Mouse (Mus musculus): ENCODE results near the gene Cacng4. TPM values are rescaled to one million over a fixed set of nuclear protein-coding genes. Genes with fewer than 3 reads are reported as not detected.

The Cacng4 gene
- total RNA-seq, 2 experiments from 2014 or later, result not detected

DNA sequence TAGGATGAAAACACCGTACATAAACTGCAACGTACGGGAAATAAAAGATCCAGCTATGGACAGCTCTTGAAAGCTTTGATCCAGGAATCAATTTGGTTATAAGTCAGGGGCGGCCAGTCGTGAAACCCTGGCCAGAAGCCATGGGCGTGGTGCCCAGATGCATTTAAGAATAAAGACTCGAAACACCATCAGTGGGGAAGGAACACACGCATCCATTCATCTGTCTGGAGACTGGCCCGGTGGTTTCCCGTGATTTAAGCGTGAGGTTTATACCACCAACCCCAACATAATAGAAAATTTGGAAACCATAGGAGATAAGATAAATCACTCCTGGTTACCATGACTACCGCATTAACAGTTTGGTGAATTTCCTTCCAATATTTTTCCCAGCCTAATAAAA is 16.9 kb downstream of the Cacng4 start:
- no peak for ATAC-seq (ENCODE audit: poor library complexity, severe bottlenecking)

DNA sequence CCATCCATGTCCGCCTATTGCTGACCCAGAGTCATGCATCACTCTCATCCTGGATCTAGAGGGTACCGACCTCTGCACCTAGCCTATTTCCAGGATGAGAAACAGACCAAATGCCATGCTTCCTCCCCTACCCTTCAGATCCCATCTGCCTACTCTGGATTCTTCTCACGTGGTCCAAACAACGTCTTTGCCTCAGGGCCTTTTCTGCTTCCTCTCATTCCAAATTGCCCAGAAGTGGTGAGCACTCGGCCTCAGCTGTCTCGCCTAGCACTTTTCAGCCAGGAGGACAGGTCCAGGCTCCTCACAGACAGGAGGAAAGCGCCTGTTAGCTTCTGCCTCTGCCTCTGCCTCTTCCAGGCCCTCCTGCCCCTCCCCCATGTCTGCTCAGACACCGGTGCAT is 21.0 kb downstream of the Cacng4 start:
- no peak for ATAC-seq (ENCODE audit: poor library complexity, severe bottlenecking)

DNA sequence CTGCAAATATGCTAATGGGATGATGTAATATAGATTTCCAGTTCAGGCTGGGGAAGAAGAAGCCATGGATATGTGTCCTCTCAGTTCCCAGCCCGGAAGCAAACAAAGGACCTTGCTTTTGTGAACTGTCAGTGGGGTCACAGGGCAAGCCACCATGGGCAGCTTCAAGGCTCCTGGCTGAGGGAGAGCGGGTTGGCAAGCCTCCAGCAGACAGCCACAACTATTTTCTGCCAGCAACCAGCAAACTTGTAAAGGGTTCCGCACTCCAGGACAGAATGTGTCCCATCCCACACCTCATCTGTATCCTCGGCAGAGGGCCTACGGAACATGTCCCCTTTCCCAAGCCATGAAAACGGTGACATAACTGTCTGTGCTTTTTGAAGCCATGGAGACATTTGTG is 22.4 kb downstream of the Cacng4 start:
- ATAC-seq (ENCODE audit: poor library complexity, severe bottlenecking), result no peak

DNA sequence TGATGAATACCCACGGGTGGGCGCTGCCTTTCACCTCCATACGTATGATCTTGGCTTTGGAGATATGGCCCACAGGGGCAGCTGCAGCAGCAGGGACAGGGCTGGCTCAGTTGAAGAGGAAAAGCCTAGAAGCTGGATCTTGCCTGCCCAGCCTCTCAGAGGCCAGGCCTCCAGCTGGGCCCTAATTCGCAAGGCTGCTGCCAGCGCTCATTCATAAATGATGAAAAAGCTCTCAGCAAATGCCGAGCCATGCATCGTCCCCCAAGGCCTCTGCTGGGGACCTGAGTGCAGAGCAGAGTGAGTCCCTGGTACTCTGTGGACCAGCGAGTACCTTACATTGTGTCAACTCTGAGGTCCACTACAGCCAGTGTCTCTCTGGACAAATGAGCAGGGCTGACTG is 26.0 kb downstream of the Cacng4 start:
- no peak for ATAC-seq (ENCODE audit: poor library complexity, severe bottlenecking)

DNA sequence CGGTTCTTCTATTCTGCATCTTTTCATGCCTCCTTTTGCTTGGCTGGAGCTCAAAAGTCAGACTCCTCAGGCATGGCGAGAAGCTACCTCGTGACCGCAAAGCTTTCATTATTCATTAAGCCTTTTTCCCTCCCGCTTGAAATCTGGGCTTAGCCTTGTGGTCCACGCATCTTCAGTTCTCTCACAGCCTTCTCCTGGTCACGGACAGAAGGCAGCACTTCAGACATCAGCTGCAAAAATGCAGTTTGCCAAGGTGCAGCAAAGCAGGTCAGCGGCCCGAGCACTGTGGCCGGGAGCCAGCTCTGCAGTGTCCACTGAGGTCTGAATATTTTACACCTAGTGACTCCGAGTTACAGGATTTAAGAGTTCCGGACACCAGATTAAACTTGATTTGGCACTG is 27.4 kb downstream of the Cacng4 start:
- ATAC-seq (ENCODE audit: poor library complexity, severe bottlenecking), result no peak

DNA sequence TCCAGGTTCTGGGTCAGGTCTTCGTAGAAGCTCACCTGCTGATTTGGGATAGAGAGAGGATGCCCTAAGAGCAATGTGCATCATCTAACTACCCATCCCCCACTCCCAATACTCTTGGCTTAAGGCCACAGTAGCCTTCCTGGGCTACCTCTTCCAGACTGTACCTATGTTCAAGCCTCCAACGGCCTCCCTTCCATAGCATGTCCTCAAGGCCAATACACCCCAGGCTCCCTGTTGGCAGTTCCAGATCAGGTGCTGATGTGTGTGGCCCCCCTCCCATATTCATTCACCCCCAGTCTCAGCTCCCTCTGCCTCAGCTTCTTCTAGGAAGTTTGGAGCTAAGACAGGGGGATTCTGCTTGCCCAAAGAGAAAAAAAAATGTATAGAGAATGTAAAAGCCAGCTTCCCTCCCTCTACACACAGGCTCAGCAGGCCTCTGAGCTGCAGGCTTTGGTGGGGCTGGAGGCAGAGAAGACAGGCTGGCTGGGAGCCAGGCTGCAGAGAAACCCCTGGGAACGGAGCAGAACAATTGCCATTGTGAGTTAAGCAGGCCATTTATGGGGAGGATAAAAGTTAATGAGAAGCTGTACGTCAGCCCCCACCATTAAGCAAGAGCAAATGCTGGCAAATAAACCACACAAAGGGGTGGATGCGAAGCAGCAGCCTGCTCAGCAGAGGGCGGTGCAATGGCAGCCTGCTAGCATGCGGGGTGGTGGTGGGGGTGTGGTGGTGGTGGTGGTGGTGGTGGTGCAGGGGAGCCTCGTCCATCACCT is 31.5 kb downstream of the Cacng4 start:
- no peak for ATAC-seq (ENCODE audit: poor library complexity, severe bottlenecking)

DNA sequence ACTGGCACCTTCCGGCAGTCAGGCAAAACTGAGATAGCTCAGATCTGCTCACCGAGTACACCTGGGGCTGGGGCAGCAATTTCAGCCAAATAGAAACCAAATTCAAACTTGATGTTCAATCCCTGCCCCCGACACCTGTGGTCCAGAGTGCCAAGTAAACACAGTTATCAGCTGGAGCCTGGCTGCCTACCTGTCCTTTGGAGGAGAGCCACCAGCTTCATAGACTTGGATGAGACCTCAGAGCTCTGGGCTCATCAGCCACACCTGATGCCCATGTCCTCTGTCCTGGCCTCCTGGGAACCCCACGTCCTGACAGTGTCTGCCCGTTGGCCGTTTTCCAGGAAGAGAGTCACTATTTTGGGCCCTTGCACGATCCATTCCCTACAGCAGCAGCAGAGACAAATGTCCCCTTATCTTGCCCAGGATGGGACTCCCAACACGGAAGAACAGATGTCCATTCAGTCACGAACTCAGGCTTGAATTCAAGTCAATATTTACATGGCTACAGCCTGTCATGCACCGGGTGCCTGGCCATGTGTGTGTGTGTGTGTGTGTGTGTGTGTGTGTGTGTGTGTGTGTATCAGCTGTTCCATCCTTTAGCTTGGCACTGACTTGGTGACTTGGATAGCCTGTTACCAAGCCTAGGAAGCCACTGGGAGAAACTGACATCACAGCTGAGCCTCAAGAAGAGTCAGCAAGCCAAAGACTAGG is 32.4 kb downstream of the Cacng4 start:
- no peak for ATAC-seq (ENCODE audit: poor library complexity, severe bottlenecking)

DNA sequence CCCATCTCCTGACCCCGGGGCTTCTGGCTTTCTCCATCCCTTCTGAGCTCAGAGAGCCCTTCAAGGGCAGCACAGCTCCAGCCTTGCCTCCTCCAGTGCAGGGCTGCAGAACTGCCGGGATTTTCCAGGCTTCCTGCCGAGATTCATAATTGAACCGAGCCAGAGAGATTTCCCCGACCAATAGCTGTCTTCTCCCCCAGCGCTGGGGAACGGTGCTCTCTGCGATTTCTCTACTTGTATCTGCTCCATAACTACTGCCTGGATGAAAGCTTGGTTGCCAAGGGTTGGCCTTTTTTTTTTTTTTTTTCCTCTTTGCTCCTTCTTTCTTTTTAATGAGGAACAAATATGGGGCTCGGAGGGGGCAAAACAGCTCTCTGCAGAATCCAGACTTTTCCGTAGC is 34.4 kb downstream of the Cacng4 start:
- no peak for ATAC-seq (ENCODE audit: poor library complexity, severe bottlenecking)

DNA sequence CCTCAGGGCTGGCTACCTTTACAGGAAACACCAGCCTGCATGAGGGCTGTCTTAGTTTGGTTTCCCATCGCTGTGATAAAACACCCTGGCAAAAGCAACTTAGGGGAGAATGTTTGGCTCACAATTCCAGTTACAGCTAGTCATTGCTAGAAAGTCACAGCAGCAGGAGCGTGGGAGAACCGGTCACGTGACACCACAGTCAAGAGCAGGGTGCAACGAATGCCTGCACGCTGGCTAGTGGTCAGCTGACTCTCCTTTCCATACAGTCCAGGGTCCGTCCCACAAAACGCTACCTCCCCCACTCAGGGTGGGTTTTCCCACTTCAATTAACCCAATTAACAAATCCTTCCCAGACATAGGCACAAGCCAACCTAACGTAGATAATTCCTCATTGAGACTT is 34.8 kb downstream of the Cacng4 start:
- no peak for ATAC-seq (ENCODE audit: poor library complexity, severe bottlenecking)

DNA sequence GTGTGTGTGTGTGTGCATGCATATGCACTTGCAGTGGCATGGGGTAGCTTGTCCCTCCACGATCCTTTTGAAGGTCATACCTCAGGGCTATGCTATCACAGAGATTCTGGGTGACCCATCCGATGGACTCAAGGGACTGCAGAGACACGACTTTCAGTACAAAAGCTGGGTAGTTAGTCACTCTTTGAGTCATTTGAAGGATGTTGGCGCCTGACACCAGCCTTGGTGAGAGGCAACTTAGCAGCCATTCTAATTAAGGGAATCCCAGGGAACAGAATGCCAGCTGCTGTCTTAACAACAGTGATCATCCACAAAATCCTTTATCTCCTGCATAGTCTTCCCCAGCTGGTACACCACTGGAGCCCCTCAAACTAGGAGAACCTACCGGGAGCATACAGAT is 45.2 kb downstream of the Cacng4 start:
- no peak for ATAC-seq (ENCODE audit: poor library complexity, severe bottlenecking)

DNA sequence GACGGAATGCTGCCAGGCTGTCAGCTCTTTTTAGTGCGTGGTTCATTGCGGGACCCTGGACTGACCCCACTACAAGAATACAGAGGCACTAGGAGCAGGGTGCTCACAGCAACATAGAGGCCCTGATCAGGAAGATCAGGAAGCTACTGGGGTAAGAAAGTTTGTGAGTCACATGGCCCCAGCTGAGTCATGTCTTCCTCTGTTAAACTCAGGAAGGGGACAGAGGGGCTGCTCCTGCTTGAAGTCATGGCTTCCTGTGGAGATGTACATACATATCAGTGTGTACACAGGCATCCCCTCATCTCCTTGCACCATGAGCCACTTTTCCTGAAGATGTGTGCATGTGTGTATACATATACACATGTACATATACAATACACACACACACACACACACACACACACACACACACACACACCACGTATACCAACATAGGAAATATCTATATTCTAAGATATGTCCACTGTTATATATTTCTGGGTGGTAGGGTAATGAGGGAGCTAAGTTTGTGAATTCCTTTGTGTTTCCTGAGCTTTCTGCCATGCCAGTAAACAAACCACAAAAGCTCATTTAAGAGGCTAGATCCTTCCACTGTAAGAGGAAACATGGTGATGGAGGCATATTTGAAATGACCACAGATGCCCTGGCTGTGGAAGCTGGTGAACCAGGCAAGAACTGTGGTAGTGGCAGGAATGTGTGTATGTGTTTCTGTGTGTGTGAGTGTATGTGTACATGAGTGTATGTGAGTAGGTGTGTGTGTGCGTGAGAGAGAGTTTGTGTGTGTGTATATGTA is 45.9 kb downstream of the Cacng4 start:
- ATAC-seq (ENCODE audit: poor library complexity, severe bottlenecking), result no peak

DNA sequence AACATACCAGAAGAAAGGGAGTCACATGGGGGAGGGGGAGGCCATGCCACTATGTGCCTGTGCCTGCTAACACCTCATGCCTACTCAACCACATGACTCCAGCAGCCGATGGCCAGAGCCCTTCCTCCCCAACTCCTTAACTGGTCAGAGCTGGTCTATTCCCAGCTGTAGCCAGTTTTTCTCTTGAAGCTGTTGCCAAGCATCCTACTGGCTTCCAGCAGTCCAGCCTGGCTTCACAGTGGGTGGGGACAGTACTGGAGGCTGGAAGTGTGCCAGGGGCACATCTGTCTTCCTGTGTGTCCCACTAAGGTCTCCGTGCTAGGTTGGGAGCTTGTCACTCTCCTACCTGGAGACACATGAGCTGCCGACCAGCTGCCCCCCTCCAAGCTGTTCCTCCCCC is 51.3 kb downstream of the Cacng4 start:
- ATAC-seq (ENCODE audit: poor library complexity, severe bottlenecking), result no peak

DNA sequence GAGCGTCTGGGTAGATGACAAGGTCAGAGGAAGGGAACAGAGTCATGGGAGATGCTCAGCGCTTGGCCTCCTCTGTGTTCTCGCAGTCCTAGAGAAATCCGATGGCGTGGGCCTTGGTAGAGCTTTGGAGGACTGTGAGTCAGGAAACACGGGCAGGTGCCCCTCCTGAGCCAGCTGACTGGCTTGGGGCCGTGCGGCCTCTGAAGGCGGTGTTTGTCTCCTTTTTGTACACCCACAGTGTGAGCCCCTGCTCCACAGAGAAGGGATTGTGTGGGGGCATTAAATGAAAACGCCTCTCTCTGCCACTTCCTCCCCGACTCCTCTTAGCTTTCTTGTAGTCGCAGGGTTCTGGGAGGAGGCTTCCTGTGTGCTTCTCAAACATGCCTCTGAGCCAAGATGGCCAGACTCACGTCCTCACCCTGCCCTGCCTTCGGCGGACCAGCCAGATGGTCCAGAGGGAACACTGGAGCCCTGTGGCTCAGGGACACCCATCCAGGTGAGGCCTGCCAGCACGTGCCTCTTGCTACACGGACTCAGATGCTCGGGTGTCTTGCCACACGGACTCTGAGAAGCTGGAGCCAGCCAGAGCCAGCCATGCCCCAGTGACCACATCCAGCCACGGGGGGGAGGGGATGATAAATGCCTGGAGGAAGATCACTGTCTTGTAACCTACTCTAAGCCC is 55.8 kb downstream of the Cacng4 start:
- no peak for ATAC-seq (ENCODE audit: poor library complexity, severe bottlenecking)

DNA sequence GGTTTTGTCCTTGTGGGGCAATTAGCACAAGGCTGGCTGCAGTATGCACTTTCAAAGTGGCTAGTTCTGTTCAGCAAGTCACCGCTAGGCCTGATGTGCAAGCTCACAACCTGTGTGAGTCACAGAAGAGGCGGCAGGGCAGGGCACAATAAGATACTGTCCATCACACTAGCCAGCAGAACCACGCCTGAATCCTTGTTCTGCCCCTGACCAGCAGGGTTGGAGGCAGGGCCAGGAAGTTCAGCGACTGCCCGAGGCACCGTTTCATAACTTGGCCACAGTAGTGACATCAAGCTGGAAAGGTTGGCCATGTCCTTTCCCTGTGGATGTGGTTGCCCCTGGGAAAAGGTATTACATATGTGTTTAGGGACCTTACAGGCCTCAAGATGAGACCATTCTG is 56.5 kb downstream of the Cacng4 start:
- no peak for ATAC-seq (ENCODE audit: poor library complexity, severe bottlenecking)

DNA sequence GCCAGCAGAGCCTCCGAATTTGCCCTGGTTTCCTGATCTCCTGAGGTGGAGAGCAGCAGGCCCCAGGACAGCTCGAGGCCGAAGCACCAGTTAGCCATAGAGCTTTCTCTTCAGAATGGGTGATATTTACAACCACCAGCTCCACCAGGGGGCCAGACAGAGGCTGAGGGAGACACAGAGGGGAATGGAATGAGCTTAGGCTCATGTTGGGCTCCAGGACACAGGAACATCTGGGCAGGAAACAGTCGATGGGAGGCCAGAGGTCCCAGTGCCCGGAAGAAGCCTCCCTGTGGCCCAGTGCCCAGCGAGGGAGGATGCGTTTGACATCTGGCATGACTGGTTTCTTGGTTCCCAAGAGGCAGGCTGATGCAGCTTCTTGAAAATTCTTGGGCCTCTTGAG is 60.2 kb downstream of the Cacng4 start:
- no peak for ATAC-seq (ENCODE audit: poor library complexity, severe bottlenecking)

DNA sequence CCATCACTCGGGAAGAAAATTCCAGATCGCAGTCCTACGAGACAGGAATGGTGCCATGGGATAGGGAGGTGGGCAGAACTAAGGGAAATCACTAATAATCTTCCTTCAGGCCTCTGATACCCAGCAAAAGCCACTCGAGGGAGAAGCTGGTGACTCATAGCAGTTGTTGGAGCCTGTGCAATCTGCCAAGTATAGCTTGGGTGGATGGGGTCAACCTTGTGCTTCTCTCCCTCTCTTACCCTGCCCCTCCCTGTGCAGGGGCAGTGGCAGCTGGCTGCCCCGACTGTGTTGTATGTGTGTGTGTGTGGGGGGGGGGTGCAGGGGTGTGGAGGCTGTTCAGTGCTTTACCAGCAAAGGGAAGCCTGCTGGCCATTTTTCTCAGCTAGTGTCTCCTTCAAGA is 62.9 kb downstream of the Cacng4 start:
- ATAC-seq (ENCODE audit: poor library complexity, severe bottlenecking), result no peak

DNA sequence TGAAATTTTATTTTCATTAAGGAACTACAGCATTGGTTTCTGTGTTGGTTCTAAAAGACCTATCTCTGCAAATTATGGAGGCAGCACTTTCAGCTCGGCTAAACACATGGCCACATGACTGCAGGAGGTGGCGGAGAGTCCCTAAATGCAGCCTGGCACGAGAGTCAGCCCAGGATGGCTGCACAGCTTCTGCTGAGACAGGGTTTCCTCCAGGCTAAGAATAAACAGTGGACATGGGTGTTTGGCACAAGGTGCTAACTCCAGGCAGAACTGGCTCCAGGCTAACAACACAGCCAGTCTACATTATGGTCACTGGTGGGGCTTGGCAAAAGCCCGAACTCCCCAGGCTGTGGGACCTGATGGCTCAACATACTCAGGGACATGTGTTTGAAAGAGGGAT is 63.4 kb downstream of the Cacng4 start:
- ATAC-seq (ENCODE audit: poor library complexity, severe bottlenecking), result no peak

DNA sequence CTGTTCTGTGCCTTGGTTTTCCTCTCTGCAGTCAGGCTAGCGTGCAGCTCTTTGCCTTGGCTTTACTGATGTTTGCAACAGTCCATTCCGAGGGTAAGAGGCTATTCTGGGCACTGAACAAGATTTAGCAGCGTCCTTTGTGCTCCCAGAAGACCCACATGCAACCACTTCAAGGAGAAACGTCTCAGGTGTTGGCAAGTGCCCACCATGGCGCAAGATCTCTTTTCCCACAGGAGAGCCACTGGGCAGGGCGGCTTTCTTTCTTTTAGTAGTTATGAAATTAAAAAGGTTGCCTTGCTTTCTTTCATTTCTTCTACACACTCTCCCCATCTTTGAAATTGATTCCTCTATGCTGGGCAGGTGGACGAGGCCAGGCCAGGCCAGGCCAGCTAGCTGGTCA is 65.2 kb downstream of the Cacng4 start:
- no peak for ATAC-seq (ENCODE audit: poor library complexity, severe bottlenecking)

DNA sequence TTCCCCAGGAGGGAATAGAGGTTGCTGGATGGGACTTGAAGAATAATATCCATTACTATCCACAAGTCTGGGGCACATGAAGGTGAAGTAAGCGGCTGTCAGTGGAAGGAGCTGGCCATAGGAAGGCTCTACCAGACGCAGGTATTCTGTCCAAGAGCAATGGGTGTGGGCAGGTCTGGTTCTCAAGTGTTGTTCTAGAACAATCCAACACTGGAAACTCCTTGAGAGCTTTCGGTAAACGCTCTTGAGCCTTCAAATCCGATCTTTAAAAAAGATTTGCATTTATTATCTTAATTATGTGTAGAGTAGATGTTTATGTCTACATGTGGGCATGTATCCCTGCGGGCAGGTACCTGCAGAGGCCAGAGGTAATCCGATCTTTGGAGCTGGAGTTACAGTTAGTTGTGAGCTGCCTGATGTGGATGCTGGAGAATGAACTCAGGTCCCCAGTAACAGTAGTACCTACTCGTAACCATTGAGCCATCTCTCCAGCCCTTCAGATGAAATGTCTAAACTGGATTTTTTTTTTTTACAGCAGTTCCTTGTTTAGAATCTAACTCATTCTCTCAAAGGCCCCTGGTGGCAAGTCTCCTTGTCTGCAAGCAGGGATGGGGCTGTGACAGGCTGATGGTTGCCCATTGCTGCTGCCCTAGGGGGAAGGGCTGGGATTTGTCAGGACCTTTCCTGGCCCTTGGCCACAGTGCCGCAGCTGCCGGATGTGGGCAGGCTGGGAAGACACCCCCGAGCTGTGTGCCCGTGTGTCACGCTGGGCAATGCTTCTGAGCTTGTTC is 66.1 kb downstream of the Cacng4 start:
- ATAC-seq (ENCODE audit: poor library complexity, severe bottlenecking), result no peak

DNA sequence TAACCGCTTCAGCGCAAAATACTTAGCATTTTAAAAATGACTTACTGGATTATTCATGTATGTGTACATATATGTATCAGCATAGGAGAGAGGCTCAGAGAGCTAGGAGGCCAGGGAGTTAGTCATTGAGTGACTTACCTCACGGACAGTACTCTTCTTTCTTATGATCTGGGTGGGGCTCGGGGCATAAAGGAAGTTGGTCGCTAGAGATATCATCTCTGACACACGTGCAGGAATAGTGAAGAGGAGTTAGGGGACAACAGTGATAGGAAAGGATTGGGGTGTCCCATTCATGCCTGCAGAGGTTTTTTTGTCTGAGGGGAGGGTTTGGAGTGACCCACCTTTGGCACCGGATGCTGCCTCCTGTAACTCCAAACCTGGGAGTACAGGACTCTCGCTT is 69.8 kb downstream of the Cacng4 start:
- ATAC-seq (ENCODE audit: poor library complexity, severe bottlenecking), result no peak

DNA sequence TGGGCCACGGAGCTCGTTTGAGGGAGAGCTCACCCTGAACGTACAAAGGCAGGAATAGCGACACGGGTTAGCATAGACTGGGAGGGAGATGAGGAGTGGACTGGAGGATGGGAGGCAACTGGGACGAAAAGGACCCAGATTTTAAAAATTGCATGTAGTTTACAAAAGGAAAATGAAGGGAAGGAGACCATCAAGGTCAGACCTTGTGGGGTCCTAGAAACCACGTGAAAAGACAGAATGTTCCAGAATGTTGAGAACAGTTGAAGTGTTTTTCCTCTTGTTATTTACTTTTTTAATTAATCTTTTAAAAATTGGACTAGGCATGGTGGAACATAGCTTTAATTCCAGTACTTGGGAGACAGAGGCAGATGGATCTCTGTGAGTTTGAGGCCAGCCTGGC is 73.3 kb downstream of the Cacng4 start:
- ATAC-seq (ENCODE audit: poor library complexity, severe bottlenecking), result no peak

All from megakaryocyte, adult 5-6 weeks (primary cell).